Mouse (Mus musculus): ENCODE results near the gene Lipt2. TPM values are rescaled to one million over a fixed set of nuclear protein-coding genes. Genes with fewer than 3 reads are reported as not detected.

Gene Lipt2
- total RNA-seq, 1 experiment, result 6.2 TPM

DNA sequence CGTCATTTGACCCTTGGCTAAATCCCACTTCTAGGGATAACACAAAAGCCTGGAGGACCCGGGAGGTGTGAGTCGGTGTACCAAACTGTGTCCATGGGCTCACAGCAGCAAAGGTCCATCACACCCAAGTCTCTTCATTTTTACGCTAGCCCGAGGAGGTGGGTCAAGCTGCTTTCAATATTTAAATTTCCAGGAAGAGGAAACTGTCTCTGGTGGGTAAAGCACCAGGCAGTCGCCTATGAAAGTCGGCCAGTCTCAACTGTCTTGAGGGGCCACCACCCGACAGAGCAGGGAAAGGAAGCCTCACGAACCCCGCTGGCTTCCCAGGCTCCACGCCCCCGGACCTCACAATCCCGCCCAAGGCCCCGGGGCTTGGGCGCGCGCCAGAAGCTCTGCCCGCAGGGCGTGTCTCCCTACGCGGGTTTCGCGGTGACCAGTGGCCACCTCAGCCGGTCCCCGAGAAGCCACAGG, 38.3 kb upstream of the Lipt2 start:
- H3K4me3 ChIP-seq (ENCODE audit: insufficient read depth in 1 of 2, low read depth in 1 of 2, low read length in 2 of 2, poor library complexity in 1 of 2, severe bottlenecking in 1 of 2), result peak overlapping the region; percentile 82 to 97
- in situ Hi-C loops (cut with MboI; ENCODE audit: low sequenced_read_pairs in 2 of 2, unreplicated experiment in 2 of 2), result no loop called here
- DNase-seq (ENCODE audit: low read depth, low spot score), result peak; percentile 30
- peaks cover 2% of the 10 kb centered on the region; the same call in 1 of the 2 replicates for H3K36me3 ChIP-seq (ENCODE audit: control insufficient read depth, insufficient read depth, low read length, poor library complexity, severe bottlenecking)
- H3K27ac ChIP-seq (ENCODE audit: insufficient read depth, low read depth, low read length, poor library complexity, severe bottlenecking), result peak overlapping the region; percentile 90
- H3K9me3 ChIP-seq (ENCODE audit: control insufficient read depth, insufficient read depth, low read depth, low read length), result no peaks in the 10 kb centered on the region
- H3K4me1 ChIP-seq (ENCODE audit: control insufficient read depth in 2 of 2, insufficient read depth in 2 of 2, low read length in 2 of 2, poor library complexity in 1 of 2), result peaks cover 4 to 5% of the 10 kb centered on the region in 2 experiments; a peak in 2 of 4 replicates
- peak overlapping the region; percentile 98 for H3K9ac ChIP-seq (ENCODE audit: insufficient read depth, low read depth, low read length, poor library complexity, severe bottlenecking)
- no peak for TF ChIP-seq ZNF384 (IDR thresholded peaks at IDR 0.05; ENCODE audit: low read depth, low read length)
- no peak for TF ChIP-seq HCFC1 (IDR thresholded peaks at IDR 0.05; ENCODE audit: borderline replicate concordance, insufficient read depth, low read length)
- no peak for TF ChIP-seq MAFK (IDR thresholded peaks at IDR 0.05; ENCODE audit: insufficient read depth, low read depth, low read length)
- no peak for TF ChIP-seq ZC3H11A (IDR thresholded peaks at IDR 0.05; ENCODE audit: borderline replicate concordance, low read depth, low read length)
- TF ChIP-seq CHD2 (IDR thresholded peaks at IDR 0.05; ENCODE audit: low read depth, low read length), result no peak

DNA sequence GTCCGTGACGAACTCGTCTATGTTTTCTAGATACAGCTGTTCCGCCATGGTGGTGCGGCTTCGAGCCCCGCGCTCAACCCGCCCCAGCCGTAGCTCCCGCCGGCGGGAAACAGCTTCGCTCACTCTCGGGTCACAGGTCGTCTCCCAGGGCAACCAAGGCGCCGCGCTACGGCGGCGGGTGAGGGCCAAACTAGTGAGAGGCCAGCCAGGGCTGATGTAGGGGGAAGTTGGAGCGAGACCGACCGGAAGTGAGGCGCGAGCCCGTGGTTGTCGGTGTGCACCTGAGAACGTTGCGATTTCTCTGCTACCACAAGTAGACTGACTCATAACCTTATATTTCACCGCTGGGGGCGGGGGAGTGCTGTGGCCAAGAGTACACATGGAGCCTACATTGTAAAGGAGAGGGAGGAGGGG, 37.7 kb upstream of the Lipt2 start, which contains the start of gene Pold3:
Gene Pold3 (minus strand): TSS at position 190 of the 414 bp plus-strand sequence.
- peak; percentile 96 for DNase-seq (ENCODE audit: low read depth, low spot score)
- TF ChIP-seq ZC3H11A (IDR thresholded peaks at IDR 0.05; ENCODE audit: borderline replicate concordance, low read depth, low read length) (no peak), CHD2 (IDR thresholded peaks at IDR 0.05; ENCODE audit: low read depth, low read length) (peak; percentile 53; the same call in 1 of the 2 replicates), ZNF384 (IDR thresholded peaks at IDR 0.05; ENCODE audit: low read depth, low read length) (no peak), MAFK (IDR thresholded peaks at IDR 0.05; ENCODE audit: insufficient read depth, low read depth, low read length) (0 out of 2 replicates have a peak, but pooled peaks have one; percentile 13), HCFC1 (IDR thresholded peaks at IDR 0.05; ENCODE audit: borderline replicate concordance, insufficient read depth, low read length) (peak; percentile 86)
- peak within 1 kb of the TSS; percentile 82 to 97 for H3K4me3 ChIP-seq (ENCODE audit: insufficient read depth in 1 of 2, low read depth in 1 of 2, low read length in 2 of 2, poor library complexity in 1 of 2, severe bottlenecking in 1 of 2)
- peaks cover 4 to 5% of the 10 kb centered on the region in 2 experiments; a peak in 2 of 4 replicates for H3K4me1 ChIP-seq (ENCODE audit: control insufficient read depth in 2 of 2, insufficient read depth in 2 of 2, low read length in 2 of 2, poor library complexity in 1 of 2)
- in situ Hi-C loops (cut with MboI; ENCODE audit: low sequenced_read_pairs in 2 of 2, unreplicated experiment in 2 of 2), result no loop called here
- peak within 1 kb of the TSS; percentile 98 for H3K9ac ChIP-seq (ENCODE audit: insufficient read depth, low read depth, low read length, poor library complexity, severe bottlenecking)
- peaks cover 2% of the 10 kb centered on the region; the same call in 1 of the 2 replicates for H3K36me3 ChIP-seq (ENCODE audit: control insufficient read depth, insufficient read depth, low read length, poor library complexity, severe bottlenecking)
- H3K27ac ChIP-seq (ENCODE audit: insufficient read depth, low read depth, low read length, poor library complexity, severe bottlenecking), result peak within 1 kb of the TSS; percentile 90
- H3K9me3 ChIP-seq (ENCODE audit: control insufficient read depth, insufficient read depth, low read depth, low read length), result no peaks in the 10 kb centered on the region

DNA sequence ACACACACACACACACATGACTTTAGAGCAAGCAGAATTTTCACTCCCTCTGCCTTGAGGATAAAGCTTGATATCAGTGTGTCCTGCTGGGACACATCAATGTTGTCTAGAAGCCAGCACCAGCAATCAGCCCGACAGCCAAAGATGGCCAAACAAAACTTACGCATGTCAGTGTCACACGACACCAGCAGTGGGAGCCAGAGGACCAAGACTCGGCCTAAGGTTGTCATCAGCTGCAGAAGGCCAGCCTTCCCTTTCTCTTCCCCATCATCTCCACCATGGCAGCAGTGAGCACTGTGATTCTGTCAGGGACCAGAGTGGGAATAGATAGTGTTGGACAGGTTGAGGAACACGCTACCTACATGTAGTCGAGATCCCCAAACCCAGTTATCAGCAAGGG, 35.6 kb upstream of the Lipt2 start:
- Histone ChIP-seq H3K9ac (ENCODE audit: insufficient read depth, low read depth, low read length, poor library complexity, severe bottlenecking) (no peak overlapping the region), H3K4me3 (ENCODE audit: insufficient read depth in 1 of 2, low read depth in 1 of 2, low read length in 2 of 2, poor library complexity in 1 of 2, severe bottlenecking in 1 of 2) (no peak overlapping the region), H3K27ac (ENCODE audit: insufficient read depth, low read depth, low read length, poor library complexity, severe bottlenecking) (no peak overlapping the region), H3K9me3 (ENCODE audit: control insufficient read depth, insufficient read depth, low read depth, low read length) (no peaks in the 10 kb centered on the region), H3K36me3 (ENCODE audit: control insufficient read depth, insufficient read depth, low read length, poor library complexity, severe bottlenecking) (no peaks in the 10 kb centered on the region), H3K4me1 (ENCODE audit: control insufficient read depth in 2 of 2, insufficient read depth in 2 of 2, low read length in 2 of 2, poor library complexity in 1 of 2) (peaks cover 2 to 3% of the 10 kb centered on the region in 2 experiments; a peak in 1 of 4 replicates)
- DNase-seq (ENCODE audit: low read depth, low spot score), result peak; percentile 44
- TF ChIP-seq ZNF384 (IDR thresholded peaks at IDR 0.05; ENCODE audit: low read depth, low read length), result no peak
- no peak for TF ChIP-seq MAFK (IDR thresholded peaks at IDR 0.05; ENCODE audit: insufficient read depth, low read depth, low read length)
- TF ChIP-seq HCFC1 (IDR thresholded peaks at IDR 0.05; ENCODE audit: borderline replicate concordance, insufficient read depth, low read length), result no peak
- no peak for TF ChIP-seq ZC3H11A (IDR thresholded peaks at IDR 0.05; ENCODE audit: borderline replicate concordance, low read depth, low read length)
- TF ChIP-seq CHD2 (IDR thresholded peaks at IDR 0.05; ENCODE audit: low read depth, low read length), result no peak
- in situ Hi-C loops (cut with MboI; ENCODE audit: low sequenced_read_pairs in 2 of 2, unreplicated experiment in 2 of 2), result no loop called here

- Histone ChIP-seq H3K27ac (ENCODE audit: insufficient read depth, low read depth, low read length, poor library complexity, severe bottlenecking) (no peak overlapping the region), H3K9ac (ENCODE audit: insufficient read depth, low read depth, low read length, poor library complexity, severe bottlenecking) (no peak overlapping the region), H3K36me3 (ENCODE audit: control insufficient read depth, insufficient read depth, low read length, poor library complexity, severe bottlenecking) (no peaks in the 10 kb centered on the region), H3K4me1 (ENCODE audit: control insufficient read depth in 2 of 2, insufficient read depth in 2 of 2, low read length in 2 of 2, poor library complexity in 1 of 2) (peaks cover 0 to 2% of the 10 kb centered on the region in 2 experiments; a peak in 1 of 4 replicates), H3K9me3 (ENCODE audit: control insufficient read depth, insufficient read depth, low read depth, low read length) (no peaks in the 10 kb centered on the region), H3K4me3 (ENCODE audit: insufficient read depth in 1 of 2, low read depth in 1 of 2, low read length in 2 of 2, poor library complexity in 1 of 2, severe bottlenecking in 1 of 2) (no peak overlapping the region)
- TF ChIP-seq ZC3H11A (IDR thresholded peaks at IDR 0.05; ENCODE audit: borderline replicate concordance, low read depth, low read length), result no peak
- TF ChIP-seq MAFK (IDR thresholded peaks at IDR 0.05; ENCODE audit: insufficient read depth, low read depth, low read length), result no peak
- TF ChIP-seq CHD2 (IDR thresholded peaks at IDR 0.05; ENCODE audit: low read depth, low read length), result no peak
- no peak for TF ChIP-seq ZNF384 (IDR thresholded peaks at IDR 0.05; ENCODE audit: low read depth, low read length)
- no peak for TF ChIP-seq HCFC1 (IDR thresholded peaks at IDR 0.05; ENCODE audit: borderline replicate concordance, insufficient read depth, low read length)
- in situ Hi-C loops (cut with MboI; ENCODE audit: low sequenced_read_pairs in 2 of 2, unreplicated experiment in 2 of 2), result no loop called here
- peak; percentile 77 for DNase-seq (ENCODE audit: low read depth, low spot score)
Observed at GRCm38 (mm10) chr7:100124211-100124610, 34.9 kb upstream of the Lipt2 start.

Measured in ES-E14 (cell line).